Mouse (Mus musculus): Measurements from ENCODE around the gene Tcf20. TPM values are rescaled to one million over a fixed set of nuclear protein-coding genes. Genes with fewer than 3 reads are reported as not detected.

Tcf20 gene
- 13.8 and 21.9 TPM in 2 replicates for polyA plus RNA-seq (2012; rRNA removed; ENCODE audit: low replicate concordance)

DNA sequence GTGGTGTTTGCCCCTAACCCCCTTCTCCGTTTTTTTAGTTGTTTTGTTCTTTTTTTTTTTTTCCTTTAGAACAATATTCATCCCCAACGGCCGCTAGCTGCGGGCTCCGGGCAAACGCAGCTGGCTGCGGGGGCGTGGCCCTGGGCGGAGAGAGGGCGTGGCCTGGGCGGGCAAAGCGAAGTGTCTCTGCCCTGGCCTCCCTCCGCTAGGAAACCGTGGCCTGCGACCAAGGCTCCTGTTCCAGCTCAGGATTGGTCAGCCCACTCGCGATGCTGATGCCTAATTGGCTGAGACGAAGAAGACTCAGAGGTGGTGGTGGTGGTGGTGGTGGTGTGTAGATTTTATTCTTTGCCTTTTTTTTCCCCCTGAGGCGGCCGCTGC lies at the start of gene Tcf20:
Gene Tcf20 (minus strand): TSS at position 141 of the 381 bp plus-strand sequence.

DNA sequence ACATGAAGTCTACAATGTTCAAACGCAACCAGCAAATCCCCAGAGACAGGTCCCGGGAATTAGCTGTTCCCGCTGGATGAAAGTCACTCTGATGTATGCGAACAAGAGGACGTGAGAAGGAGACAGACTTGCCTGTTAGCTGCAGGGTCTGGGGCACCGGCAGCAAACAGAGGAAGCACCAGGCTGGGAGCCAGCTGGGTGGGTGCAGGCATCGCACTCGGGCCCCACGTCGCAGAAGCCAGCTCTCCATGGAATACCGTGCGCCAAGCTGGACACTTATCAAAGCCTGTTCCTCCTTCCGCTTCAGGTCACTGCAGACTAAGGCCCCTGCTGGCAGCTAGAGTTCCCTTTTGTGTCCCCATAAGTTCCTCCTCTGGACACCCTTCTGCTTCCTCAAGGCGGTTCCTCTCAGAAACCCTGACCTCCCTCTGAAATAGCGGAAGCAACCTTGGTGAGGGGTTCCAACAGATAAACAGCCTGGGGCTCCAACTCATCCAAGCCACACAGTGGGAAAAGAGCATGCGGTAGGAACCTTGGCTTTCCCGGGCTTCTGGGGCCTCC lies 45.4 kb upstream of the Tcf20 start, which contains the start of gene Nfam1:
Gene Nfam1 (minus strand): TSS at position 326 of the 561 bp plus-strand sequence.

DNA sequence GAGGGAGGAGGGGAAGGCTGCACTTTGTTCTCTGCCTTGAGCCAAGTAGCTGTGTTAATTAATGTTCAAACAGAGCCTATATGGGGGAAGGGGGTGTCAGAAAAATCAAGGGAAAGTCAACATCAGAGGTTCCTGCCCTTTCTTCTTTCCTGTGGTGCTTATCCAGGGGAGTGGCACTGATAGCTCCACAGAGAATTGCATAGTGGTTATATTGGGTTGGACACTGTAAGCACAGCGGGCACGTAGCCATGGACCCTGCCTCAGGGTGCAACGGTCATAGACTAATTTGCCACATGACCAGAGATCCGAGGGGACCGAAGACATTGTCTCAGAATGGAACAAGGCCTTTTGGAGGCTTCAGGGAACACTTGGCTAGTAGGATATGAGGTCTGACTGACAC lies 193.4 kb downstream of the Tcf20 start, which contains the start of gene Cyp2d26:
Gene Cyp2d26 (minus strand): TSS at position 18 of the 400 bp plus-strand sequence.

DNA sequence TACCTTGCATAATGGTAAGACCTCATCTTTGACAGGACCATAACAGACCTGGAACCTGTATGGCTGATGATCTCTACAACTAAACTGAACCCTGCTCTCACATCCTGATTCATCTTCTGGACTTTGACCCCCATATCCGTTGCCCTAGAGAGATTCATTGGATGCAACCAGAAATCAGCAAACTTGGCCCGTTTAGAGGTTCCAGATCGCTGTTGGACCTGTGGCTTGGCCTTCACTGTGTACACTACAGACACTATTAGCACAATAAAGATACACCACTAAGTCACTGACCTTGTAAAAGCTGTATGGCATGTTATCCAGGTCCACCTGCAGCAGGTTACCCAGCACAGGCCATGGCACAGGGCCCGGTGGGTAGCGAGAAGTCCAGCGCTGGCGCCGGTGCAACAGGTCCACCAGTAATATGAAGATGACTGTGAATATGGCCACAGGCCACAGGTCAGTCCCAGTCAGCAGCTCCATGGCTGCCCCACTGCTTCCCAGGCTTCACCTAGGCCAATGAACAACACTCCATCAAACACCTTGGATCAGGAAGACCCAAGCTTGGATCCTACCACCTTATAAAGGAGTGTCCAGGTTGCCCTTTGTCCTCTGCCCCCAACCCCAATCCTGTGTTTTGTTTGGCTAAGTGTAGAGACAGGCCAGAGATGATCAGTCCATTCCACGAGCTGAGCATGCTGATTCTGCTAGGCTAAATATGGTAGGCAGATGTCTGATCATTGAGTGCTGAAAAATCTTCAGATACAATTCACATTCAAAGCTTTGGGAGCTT lies 223.8 kb downstream of the Tcf20 start, which contains the start of gene Cyp2d40:
Gene Cyp2d40 (minus strand): TSS at position 553 of the 790 bp plus-strand sequence.

Other genes starting within 250 kb of the Tcf20 start
- gene Cyp2d40, start 223.7 kb downstream of the Tcf20 start, polyA plus RNA-seq (2012; rRNA removed; ENCODE audit: low replicate concordance) = 0.70 TPM in 1 of 2 replicates, not detected in the other
- gene Cyp2d26, start 193.6 kb downstream of the Tcf20 start, polyA plus RNA-seq (2012; rRNA removed; ENCODE audit: low replicate concordance) = 0.14 and 4.4 TPM in 2 replicates
- gene Nfam1, start 45.4 kb upstream of the Tcf20 start, polyA plus RNA-seq (2012; rRNA removed; ENCODE audit: low replicate concordance) = 17.0 and 26.0 TPM in 2 replicates
- 69.7 and 83.5 TPM in 2 replicates for gene Serhl, start 101.6 kb upstream of the Tcf20 start, polyA plus RNA-seq (2012; rRNA removed; ENCODE audit: low replicate concordance)
- gene Rrp7a, start 134.9 kb upstream of the Tcf20 start, polyA plus RNA-seq (2012; rRNA removed; ENCODE audit: low replicate concordance) = 108 and 127 TPM in 2 replicates
- 50.0 and 62.5 TPM in 2 replicates for gene Poldip3, start 161.5 kb upstream of the Tcf20 start, polyA plus RNA-seq (2012; rRNA removed; ENCODE audit: low replicate concordance)
- gene Cyb5r3, start 184.7 kb upstream of the Tcf20 start, polyA plus RNA-seq (2012; rRNA removed; ENCODE audit: low replicate concordance) = 193 and 222 TPM in 2 replicates

Measured in mammary gland, adult 2 months (tissue).